Mouse (Mus musculus): ENCODE data around the gene Acaca. TPM values are rescaled to one million over a fixed set of nuclear protein-coding genes. Genes with fewer than 3 reads are reported as not detected.
A peak's percentile ranks its signal among the peaks of the same experiment; 100 is the strongest.

The Acaca gene
- polyA plus RNA-seq, 1 experiment, result 7.9 TPM

GRCm38 (mm10) chr11:84113623-84114022 is 15.8 kb upstream of the Acaca start:
- Histone ChIP-seq H3K36me3 (replicated peaks; ENCODE audit: low read length) (peaks cover 89% of the 10 kb centered on the region), H3K27me3 (replicated peaks) (no peaks in the 10 kb centered on the region), H3K4me3 (replicated peaks) (no peak overlapping the region), H3K9me3 (no peaks in the 10 kb centered on the region), H3K4me1 (peaks cover 7% of the 10 kb centered on the region)
- TF ChIP-seq GATA1 (IDR thresholded peaks at IDR 0.05; ENCODE audit: borderline replicate concordance, low read length) (no peak), FLI1 (IDR thresholded peaks at IDR 0.05; ENCODE audit: low read length) (no peak)

GRCm38 (mm10) chr11:84115646-84116045 is 13.8 kb upstream of the Acaca start:
- H3K36me3 ChIP-seq (replicated peaks; ENCODE audit: low read length), result peaks cover 89% of the 10 kb centered on the region

GRCm38 (mm10) chr11:84116221-84116620 is 13.3 kb upstream of the Acaca start:
- no peak for TF ChIP-seq GATA1 (IDR thresholded peaks at IDR 0.05; ENCODE audit: borderline replicate concordance, low read length)
- no peak for TF ChIP-seq FLI1 (IDR thresholded peaks at IDR 0.05; ENCODE audit: low read length)
- Histone ChIP-seq H3K4me3 (replicated peaks) (no peak overlapping the region), H3K9me3 (no peaks in the 10 kb centered on the region), H3K4me1 (peaks cover 7% of the 10 kb centered on the region), H3K27me3 (replicated peaks) (no peaks in the 10 kb centered on the region), H3K36me3 (replicated peaks; ENCODE audit: low read length) (peaks cover 89% of the 10 kb centered on the region)

More at GRCm38 (mm10) chr11:84115646-84116045, 13.8 kb upstream of the Acaca start:
- Histone ChIP-seq H3K4me3 (replicated peaks) (no peak overlapping the region), H3K9me3 (no peaks in the 10 kb centered on the region), H3K4me1 (peaks cover 7% of the 10 kb centered on the region), H3K27me3 (replicated peaks) (no peaks in the 10 kb centered on the region)
- TF ChIP-seq FLI1 (IDR thresholded peaks at IDR 0.05; ENCODE audit: low read length) (no peak), GATA1 (IDR thresholded peaks at IDR 0.05; ENCODE audit: borderline replicate concordance, low read length) (no peak)

GRCm38 (mm10) chr11:84117431-84117830 is 12.0 kb upstream of the Acaca start:
- H3K36me3 ChIP-seq (replicated peaks; ENCODE audit: low read length), result peaks cover 93% of the 10 kb centered on the region
- no peak overlapping the region for H3K4me3 ChIP-seq (replicated peaks)

GRCm38 (mm10) chr11:84121051-84121956 is 8.2 kb upstream of the Acaca start:
- peaks cover 99% of the 10 kb centered on the region for H3K36me3 ChIP-seq (replicated peaks; ENCODE audit: low read length)
- H3K4me3 ChIP-seq (replicated peaks), result no peak overlapping the region

More at GRCm38 (mm10) chr11:84117431-84117830, 12.0 kb upstream of the Acaca start:
- Histone ChIP-seq H3K9me3 (no peaks in the 10 kb centered on the region), H3K27me3 (replicated peaks) (no peaks in the 10 kb centered on the region), H3K4me1 (peaks cover 2% of the 10 kb centered on the region)
- TF ChIP-seq GATA1 (IDR thresholded peaks at IDR 0.05; ENCODE audit: borderline replicate concordance, low read length) (no peak), FLI1 (IDR thresholded peaks at IDR 0.05; ENCODE audit: low read length) (no peak)

GRCm38 (mm10) chr11:84127977-84128376 is 1.5 kb upstream of the Acaca start:
- peaks cover 10% of the 10 kb centered on the region for H3K27me3 ChIP-seq (replicated peaks)
- TF ChIP-seq FLI1 (IDR thresholded peaks at IDR 0.05; ENCODE audit: low read length) (no peak), GATA1 (IDR thresholded peaks at IDR 0.05; ENCODE audit: borderline replicate concordance, low read length) (no peak)
- peaks cover 45% of the 10 kb centered on the region for H3K36me3 ChIP-seq (replicated peaks; ENCODE audit: low read length)
- H3K4me1 ChIP-seq, result peaks cover 27% of the 10 kb centered on the region
- H3K4me3 ChIP-seq (replicated peaks), result no peak overlapping the region
- no peaks in the 10 kb centered on the region for H3K9me3 ChIP-seq

More at GRCm38 (mm10) chr11:84121051-84121956, 8.2 kb upstream of the Acaca start:
- no peak for TF ChIP-seq GATA1 (IDR thresholded peaks at IDR 0.05; ENCODE audit: borderline replicate concordance, low read length)
- TF ChIP-seq FLI1 (IDR thresholded peaks at IDR 0.05; ENCODE audit: low read length), result no peak
- Histone ChIP-seq H3K9me3 (no peaks in the 10 kb centered on the region), H3K27me3 (replicated peaks) (no peaks in the 10 kb centered on the region), H3K4me1 (peaks cover 3% of the 10 kb centered on the region; the same call in 1 of the 2 replicates)

GRCm38 (mm10) chr11:84129799-84130185 is 320 bp downstream of the Acaca start:
- Histone ChIP-seq H3K36me3 (replicated peaks; ENCODE audit: low read length) (peaks cover 27% of the 10 kb centered on the region), H3K9me3 (no peaks in the 10 kb centered on the region), H3K27me3 (replicated peaks) (peaks cover 10% of the 10 kb centered on the region), H3K4me3 (replicated peaks) (peak overlapping the region; percentile 92), H3K4me1 (peaks cover 24% of the 10 kb centered on the region)
- TF ChIP-seq FLI1 (IDR thresholded peaks at IDR 0.05; ENCODE audit: low read length), result no peak
- TF ChIP-seq GATA1 (IDR thresholded peaks at IDR 0.05; ENCODE audit: borderline replicate concordance, low read length), result no peak

GRCm38 (mm10) chr11:84134331-84134860 is 4.9 kb downstream of the Acaca start:
- Histone ChIP-seq H3K36me3 (replicated peaks; ENCODE audit: low read length) (no peaks in the 10 kb centered on the region), H3K9me3 (no peaks in the 10 kb centered on the region), H3K4me1 (peaks cover 7% of the 10 kb centered on the region), H3K27me3 (replicated peaks) (peaks cover 15% of the 10 kb centered on the region), H3K4me3 (replicated peaks) (no peak overlapping the region)
- no peak for TF ChIP-seq GATA1 (IDR thresholded peaks at IDR 0.05; ENCODE audit: borderline replicate concordance, low read length)
- no peak for TF ChIP-seq FLI1 (IDR thresholded peaks at IDR 0.05; ENCODE audit: low read length)

GRCm38 (mm10) chr11:84136453-84136852 is 7.0 kb downstream of the Acaca start:
- Histone ChIP-seq H3K27me3 (replicated peaks) (peaks cover 14% of the 10 kb centered on the region), H3K36me3 (replicated peaks; ENCODE audit: low read length) (no peaks in the 10 kb centered on the region), H3K9me3 (no peaks in the 10 kb centered on the region), H3K4me1 (no peaks in the 10 kb centered on the region), H3K4me3 (replicated peaks) (no peak overlapping the region)
- TF ChIP-seq FLI1 (IDR thresholded peaks at IDR 0.05; ENCODE audit: low read length), result no peak
- no peak for TF ChIP-seq GATA1 (IDR thresholded peaks at IDR 0.05; ENCODE audit: borderline replicate concordance, low read length)

- peaks cover 21% of the 10 kb centered on the region for H3K27me3 ChIP-seq (replicated peaks)
- no peak overlapping the region for H3K4me3 ChIP-seq (replicated peaks)
- no peak for TF ChIP-seq FLI1 (IDR thresholded peaks at IDR 0.05; ENCODE audit: low read length)
- TF ChIP-seq GATA1 (IDR thresholded peaks at IDR 0.05; ENCODE audit: borderline replicate concordance, low read length), result no peak
- no peaks in the 10 kb centered on the region for H3K9me3 ChIP-seq
- H3K36me3 ChIP-seq (replicated peaks; ENCODE audit: low read length), result no peaks in the 10 kb centered on the region
- H3K4me1 ChIP-seq, result no peaks in the 10 kb centered on the region
Observed at GRCm38 (mm10) chr11:84141752-84142151, 12.3 kb downstream of the Acaca start.
